Mouse (Mus musculus): Measurements from ENCODE around the gene Tnfaip1. TPM values are rescaled to one million over a fixed set of nuclear protein-coding genes. Genes with fewer than 3 reads are reported as not detected.

Tnfaip1 gene
- polyA plus RNA-seq, 1 experiment from 2014 or later, result 100 TPM

DNA sequence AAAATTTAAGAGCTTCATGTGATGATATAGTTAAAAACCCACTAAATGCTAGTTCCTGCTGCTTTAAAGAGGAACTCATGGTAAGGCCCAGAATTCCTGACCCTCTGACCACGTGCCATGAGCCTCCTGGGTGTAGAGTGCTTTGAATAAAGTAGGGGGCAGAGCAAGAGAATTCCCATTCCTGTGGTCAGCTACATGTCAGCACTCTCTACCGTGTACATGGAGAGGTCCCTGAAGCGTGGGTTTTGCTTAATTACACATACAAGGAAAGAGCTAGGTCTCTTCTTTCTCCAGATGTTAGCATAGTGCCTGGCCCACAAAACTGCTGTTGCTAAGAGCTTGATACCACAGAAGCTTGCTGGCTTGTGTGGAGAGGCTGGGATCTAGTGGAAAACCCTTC, 30.7 kb downstream of the Tnfaip1 start:
- Histone ChIP-seq H3K27me3 (ENCODE audit: insufficient read depth, low read length) (peaks cover 7% of the 10 kb centered on the region), H3K4me3 (ENCODE audit: low read length) (no peak overlapping the region), H3K27ac (ENCODE audit: low read length) (no peak overlapping the region), H3K9me3 (ENCODE audit: low read length) (no peaks in the 10 kb centered on the region), H3K9ac (replicated peaks; ENCODE audit: low read length) (no peak overlapping the region), H3K4me1 (ENCODE audit: insufficient read depth, low read length) (no peaks in the 10 kb centered on the region), H3K36me3 (ENCODE audit: insufficient read depth, low read length) (peaks cover 30% of the 10 kb centered on the region), H3K4me2 (replicated peaks; ENCODE audit: low read depth, low read length) (no peak overlapping the region)
- ATAC-seq (ENCODE audit: low FRiP score, low TSS enrichment), result no peak
- WGBS, result 82% methylated on average over 3 of the region's 3 CpGs

DNA sequence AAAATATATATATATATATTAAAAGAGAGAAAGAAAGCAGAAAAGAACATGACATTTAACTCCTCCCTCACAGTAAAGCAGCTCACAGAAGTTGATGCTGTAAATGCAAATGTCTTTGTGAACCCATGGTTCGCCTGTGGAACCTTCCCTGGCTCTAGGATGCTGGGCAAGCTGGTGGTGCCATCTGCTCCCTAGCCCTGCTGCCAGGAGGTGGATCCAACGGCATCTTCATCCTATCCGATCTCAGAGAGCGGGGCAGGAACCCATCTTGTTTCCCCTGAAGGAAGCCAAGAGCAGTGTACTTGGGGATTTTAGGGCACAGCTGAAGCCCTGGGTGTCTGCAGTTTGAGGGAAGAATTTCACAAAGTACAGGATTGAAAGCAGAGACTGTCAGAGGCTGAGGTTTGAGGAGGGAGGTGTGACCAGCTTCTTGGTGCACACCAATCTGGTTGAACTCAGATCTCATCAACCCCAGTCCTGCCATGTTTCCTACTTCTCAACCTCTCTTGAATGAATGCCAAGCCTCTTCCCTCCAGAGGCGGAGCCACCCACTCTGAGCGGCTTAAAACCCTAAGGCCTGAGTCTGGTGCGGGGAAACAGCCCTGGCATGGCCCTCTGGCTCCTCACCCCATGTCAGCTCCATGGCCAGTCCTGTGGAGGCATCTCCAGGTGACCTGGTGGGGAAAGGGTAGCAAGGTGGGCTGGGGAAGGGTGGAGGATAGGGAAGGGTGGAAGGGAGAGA, 33.1 kb downstream of the Tnfaip1 start, which contains the start of gene Sebox:
Gene Sebox, plus strand, starts transcription at position 539 of the 742 bp plus-strand sequence.
- peaks cover 16% of the 10 kb centered on the region for H3K27me3 ChIP-seq (ENCODE audit: insufficient read depth, low read length)
- WGBS, result 78% methylated on average over 7 of the region's 7 CpGs
- no peak within 1 kb of the TSS for H3K4me3 ChIP-seq (ENCODE audit: low read length)
- ATAC-seq (ENCODE audit: low FRiP score, low TSS enrichment), result no peak
- peaks cover 18% of the 10 kb centered on the region for H3K36me3 ChIP-seq (ENCODE audit: insufficient read depth, low read length)
- no peaks in the 10 kb centered on the region for H3K9me3 ChIP-seq (ENCODE audit: low read length)
- H3K4me2 ChIP-seq (replicated peaks; ENCODE audit: low read depth, low read length), result no peak within 1 kb of the TSS
- no peak within 1 kb of the TSS for H3K9ac ChIP-seq (replicated peaks; ENCODE audit: low read length)
- peaks cover 1% of the 10 kb centered on the region for H3K4me1 ChIP-seq (ENCODE audit: insufficient read depth, low read length)
- H3K27ac ChIP-seq (ENCODE audit: low read length), result no peak within 1 kb of the TSS

DNA sequence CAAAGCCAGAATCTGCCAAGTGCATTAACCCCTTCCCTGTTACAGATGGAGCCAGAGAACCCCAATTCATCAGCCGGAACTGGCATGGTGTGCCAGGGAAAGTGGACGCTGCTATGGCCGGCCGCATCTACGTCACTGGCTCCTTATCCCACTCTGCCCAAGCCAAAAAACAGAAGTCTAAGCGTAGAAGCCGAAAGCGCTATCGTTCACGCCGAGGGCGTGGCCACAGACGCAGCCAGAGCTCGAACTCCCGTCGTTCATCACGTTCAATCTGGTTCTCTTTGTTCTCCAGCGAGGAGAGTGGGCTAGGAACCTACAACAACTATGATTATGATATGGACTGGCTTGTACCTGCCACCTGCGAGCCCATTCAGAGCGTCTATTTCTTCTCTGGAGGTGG, 34.6 kb downstream of the Tnfaip1 start:
- Histone ChIP-seq H3K4me1 (ENCODE audit: insufficient read depth, low read length) (peaks cover 15% of the 10 kb centered on the region), H3K9me3 (ENCODE audit: low read length) (no peaks in the 10 kb centered on the region), H3K27me3 (ENCODE audit: insufficient read depth, low read length) (peaks cover 17% of the 10 kb centered on the region), H3K27ac (ENCODE audit: low read length) (no peak overlapping the region), H3K4me2 (replicated peaks; ENCODE audit: low read depth, low read length) (no peak overlapping the region), H3K4me3 (ENCODE audit: low read length) (no peak overlapping the region), H3K36me3 (ENCODE audit: insufficient read depth, low read length) (peaks cover 3% of the 10 kb centered on the region; the same call in 1 of the 2 replicates), H3K9ac (replicated peaks; ENCODE audit: low read length) (no peak overlapping the region)
- ATAC-seq (ENCODE audit: low FRiP score, low TSS enrichment), result no peak
- 80% methylated on average over 20 of the region's 20 CpGs for WGBS

DNA sequence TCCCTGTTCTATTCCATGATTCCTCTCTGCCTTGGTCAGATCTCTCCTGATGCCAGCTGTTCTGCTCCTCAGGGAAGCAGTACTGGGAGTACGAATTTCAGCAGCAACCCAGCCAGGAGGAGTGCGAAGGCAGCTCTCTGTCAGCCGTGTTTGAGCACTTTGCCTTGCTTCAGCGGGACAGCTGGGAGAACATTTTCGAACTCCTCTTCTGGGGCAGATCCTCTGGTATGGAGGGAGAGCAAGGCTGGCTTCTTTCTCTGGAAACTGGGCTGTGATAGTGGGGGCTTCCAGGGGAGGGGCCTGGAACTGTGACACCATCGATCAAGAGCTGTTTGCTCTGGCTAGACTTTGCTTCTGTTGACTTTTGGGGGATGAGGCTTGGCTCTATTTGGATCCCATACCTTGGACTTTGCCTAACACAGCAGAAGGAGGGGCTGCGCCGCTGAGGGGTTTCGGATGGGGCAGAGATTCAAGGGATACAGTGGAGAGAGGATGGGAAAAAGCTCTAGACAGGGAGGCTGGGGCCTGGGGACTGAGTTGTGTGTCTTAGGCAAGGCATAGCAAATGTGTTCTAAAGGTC, 35.4 kb downstream of the Tnfaip1 start:
- 73% methylated on average over 9 of the region's 9 CpGs for WGBS

DNA sequence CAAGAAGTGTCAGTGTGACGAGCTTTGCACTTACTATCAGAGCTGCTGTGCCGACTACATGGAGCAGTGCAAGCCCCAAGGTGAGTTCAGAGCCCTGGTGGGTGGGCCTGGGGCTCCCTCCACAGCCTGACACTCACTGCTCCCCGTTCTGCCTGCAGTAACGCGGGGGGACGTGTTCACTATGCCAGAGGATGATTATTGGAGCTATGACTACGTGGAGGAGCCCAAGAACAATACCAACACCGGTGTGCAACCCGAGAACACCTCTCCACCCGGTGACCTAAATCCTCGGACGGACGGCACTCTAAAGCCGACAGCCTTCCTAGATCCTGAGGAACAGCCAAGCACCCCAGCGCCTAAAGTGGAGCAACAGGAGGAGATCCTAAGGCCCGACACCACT, 36.6 kb downstream of the Tnfaip1 start:
- Histone ChIP-seq H3K4me2 (replicated peaks; ENCODE audit: low read depth, low read length) (no peak overlapping the region), H3K36me3 (ENCODE audit: insufficient read depth, low read length) (no peaks in the 10 kb centered on the region), H3K9me3 (ENCODE audit: low read length) (no peaks in the 10 kb centered on the region), H3K9ac (replicated peaks; ENCODE audit: low read length) (no peak overlapping the region), H3K4me1 (ENCODE audit: insufficient read depth, low read length) (peaks cover 17% of the 10 kb centered on the region), H3K4me3 (ENCODE audit: low read length) (no peak overlapping the region), H3K27ac (ENCODE audit: low read length) (no peak overlapping the region), H3K27me3 (ENCODE audit: insufficient read depth, low read length) (peaks cover 34% of the 10 kb centered on the region)
- no peak for ATAC-seq (ENCODE audit: low FRiP score, low TSS enrichment)
- WGBS, result 40% methylated on average over 16 of the region's 16 CpGs

More for the DNA sequence above, 35.4 kb downstream of the Tnfaip1 start:
- no peak overlapping the region for H3K4me3 ChIP-seq (ENCODE audit: low read length)
- H3K27me3 ChIP-seq (ENCODE audit: insufficient read depth, low read length), result peaks cover 26% of the 10 kb centered on the region
- no peak overlapping the region for H3K27ac ChIP-seq (ENCODE audit: low read length)
- peaks cover 17% of the 10 kb centered on the region for H3K4me1 ChIP-seq (ENCODE audit: insufficient read depth, low read length)
- H3K36me3 ChIP-seq (ENCODE audit: insufficient read depth, low read length), result no peaks in the 10 kb centered on the region
- no peak overlapping the region for H3K9ac ChIP-seq (replicated peaks; ENCODE audit: low read length)
- no peak for ATAC-seq (ENCODE audit: low FRiP score, low TSS enrichment)
- H3K4me2 ChIP-seq (replicated peaks; ENCODE audit: low read depth, low read length), result no peak overlapping the region
- H3K9me3 ChIP-seq (ENCODE audit: low read length), result no peaks in the 10 kb centered on the region

DNA sequence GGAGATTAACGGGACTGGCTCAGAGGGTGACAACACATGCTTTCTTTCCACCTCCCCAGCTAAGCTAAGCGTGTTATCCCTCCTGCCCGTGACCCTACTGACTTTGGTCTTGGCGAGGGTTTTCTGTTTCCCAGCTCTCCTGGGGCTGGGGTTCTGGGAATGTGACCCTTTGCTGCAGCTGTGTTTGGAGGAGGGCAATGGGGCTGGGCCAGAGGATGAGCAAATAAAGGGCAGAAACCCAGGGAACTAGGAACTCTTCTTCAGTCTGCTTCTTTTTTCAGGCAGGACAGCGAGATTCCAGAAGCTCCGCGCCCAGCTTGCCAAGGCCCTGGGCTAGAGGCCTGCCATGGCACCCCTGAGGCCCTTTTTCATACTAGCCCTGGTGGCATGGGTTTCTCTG, 37.1 kb downstream of the Tnfaip1 start, which contains the start of gene Vtn:
Gene Vtn, plus strand, starts transcription at position 88 of the 400 bp plus-strand sequence.
- Histone ChIP-seq H3K27me3 (ENCODE audit: insufficient read depth, low read length) (peaks cover 40% of the 10 kb centered on the region), H3K36me3 (ENCODE audit: insufficient read depth, low read length) (no peaks in the 10 kb centered on the region), H3K4me1 (ENCODE audit: insufficient read depth, low read length) (peaks cover 17% of the 10 kb centered on the region), H3K9ac (replicated peaks; ENCODE audit: low read length) (peak within 1 kb of the TSS; percentile 56; the same call in 1 of the 2 replicates), H3K27ac (ENCODE audit: low read length) (0 out of 2 replicates have a peak within 1 kb of the TSS, but pooled peaks have one; percentile 29), H3K4me3 (ENCODE audit: low read length) (peak within 1 kb of the TSS; percentile 56), H3K4me2 (replicated peaks; ENCODE audit: low read depth, low read length) (peak within 1 kb of the TSS; percentile 95), H3K9me3 (ENCODE audit: low read length) (no peaks in the 10 kb centered on the region)
- no peak for ATAC-seq (ENCODE audit: low FRiP score, low TSS enrichment)
- 49% methylated on average over 7 of the region's 7 CpGs for WGBS

DNA sequence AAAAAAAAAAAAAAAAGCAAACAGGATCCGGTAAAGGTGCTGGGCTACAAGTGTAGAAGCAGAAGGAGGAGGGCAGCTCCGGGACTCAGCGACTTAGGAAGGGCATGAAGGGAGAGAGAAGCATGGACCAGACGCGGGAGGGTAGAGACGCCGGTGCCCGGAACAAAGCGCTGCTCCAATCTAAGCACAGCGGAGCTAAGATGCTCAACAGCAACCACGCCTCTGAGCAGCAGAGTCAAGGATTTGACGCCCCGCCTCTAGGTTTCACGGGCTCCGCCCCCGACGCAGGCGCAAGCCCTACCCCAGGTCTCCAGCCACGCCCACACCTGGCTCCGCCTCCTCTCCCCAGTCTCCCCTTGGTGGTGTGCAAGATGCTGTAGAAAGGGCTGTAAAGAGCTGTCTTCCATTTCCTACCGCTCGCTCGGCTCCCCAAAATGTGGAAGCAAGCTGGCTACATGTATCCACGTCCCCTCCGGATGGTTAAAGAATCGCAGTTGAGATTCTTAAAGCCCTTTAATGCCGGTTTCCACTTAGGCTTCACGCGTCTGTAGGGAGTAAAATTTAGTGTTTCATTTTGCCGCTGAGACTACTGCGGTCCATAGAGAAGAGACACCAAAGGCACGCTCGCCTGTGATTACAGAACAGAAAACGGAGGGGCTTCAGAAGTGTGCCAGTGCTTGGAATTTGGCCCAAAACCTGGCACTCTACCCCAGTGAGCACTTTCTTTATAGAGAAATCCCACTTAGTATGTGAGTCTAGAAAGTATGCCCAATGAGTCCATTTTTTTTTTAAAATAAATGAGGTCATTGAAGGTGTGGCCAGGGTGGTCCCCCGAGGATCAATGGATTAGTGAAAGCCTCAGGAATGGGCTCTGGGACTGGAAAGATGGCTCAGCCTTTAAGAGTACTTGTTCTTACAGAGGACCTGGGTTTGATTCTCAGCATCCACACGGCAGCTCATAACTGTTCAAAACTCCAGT, 38.3 kb downstream of the Tnfaip1 start, which contains the start of gene Sarm1:
Gene Sarm1, minus strand, starts transcription at position 211 of the 979 bp plus-strand sequence.
- 3% methylated on average over 36 of the region's 36 CpGs for WGBS
- H3K4me2 ChIP-seq (replicated peaks; ENCODE audit: low read depth, low read length), result peak within 1 kb of the TSS; percentile 95
- H3K4me3 ChIP-seq (ENCODE audit: low read length), result peak within 1 kb of the TSS; percentile 56
- 0 out of 2 replicates have a peak within 1 kb of the TSS, but pooled peaks have one; percentile 29 for H3K27ac ChIP-seq (ENCODE audit: low read length)
- no peaks in the 10 kb centered on the region for H3K36me3 ChIP-seq (ENCODE audit: insufficient read depth, low read length)
- peaks cover 17% of the 10 kb centered on the region for H3K4me1 ChIP-seq (ENCODE audit: insufficient read depth, low read length)
- H3K9me3 ChIP-seq (ENCODE audit: low read length), result no peaks in the 10 kb centered on the region
- H3K9ac ChIP-seq (replicated peaks; ENCODE audit: low read length), result peak within 1 kb of the TSS; percentile 56; the same call in 1 of the 2 replicates
- H3K27me3 ChIP-seq (ENCODE audit: insufficient read depth, low read length), result peaks cover 40% of the 10 kb centered on the region
- peak; percentile 95 for ATAC-seq (ENCODE audit: low FRiP score, low TSS enrichment)

DNA sequence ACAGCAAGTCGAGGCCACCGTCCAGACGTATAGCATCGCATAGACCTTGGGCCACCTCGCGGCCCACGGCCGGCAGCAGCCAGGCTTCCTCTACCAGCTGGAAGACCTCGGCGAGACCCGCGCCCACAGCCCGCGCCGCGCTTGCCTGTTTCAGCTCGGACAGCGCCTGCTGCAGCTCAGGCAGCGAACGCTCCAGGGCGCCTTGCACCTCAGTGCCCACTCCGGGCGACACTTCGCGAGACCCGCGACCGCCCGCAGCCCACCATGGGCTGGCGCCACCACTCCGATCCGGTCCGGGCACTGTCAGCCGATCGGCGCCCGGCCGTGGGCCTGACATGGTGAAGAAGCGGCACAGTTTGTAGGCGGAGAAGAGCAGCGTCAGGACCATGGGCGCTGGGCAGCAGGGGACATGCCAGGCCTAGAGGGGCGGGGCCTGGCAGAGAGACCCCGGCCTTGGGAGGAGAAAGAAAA, 39.0 kb downstream of the Tnfaip1 start:
- under 1% methylated on average over 44 of the region's 44 CpGs for WGBS
- H3K27me3 ChIP-seq (ENCODE audit: insufficient read depth, low read length), result peaks cover 40% of the 10 kb centered on the region

DNA sequence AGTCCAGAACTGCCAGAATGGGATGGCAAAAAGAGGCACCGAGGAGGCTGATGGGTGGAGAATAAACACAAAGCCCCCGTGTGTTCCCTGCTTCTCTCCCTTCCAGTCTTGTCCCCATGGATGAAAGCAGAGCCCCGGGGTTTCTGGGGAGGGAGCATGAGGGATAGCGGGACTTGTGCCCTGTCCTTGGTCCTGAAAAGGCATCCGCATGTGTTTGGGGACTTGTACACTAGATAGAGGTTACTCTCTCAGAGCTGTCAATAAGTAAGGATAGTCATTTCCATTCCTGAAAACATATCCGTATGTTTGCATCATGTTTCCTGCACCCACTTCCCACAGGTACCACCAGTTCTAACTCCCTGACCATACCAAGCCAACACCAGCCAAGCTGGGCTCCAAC, 40.2 kb downstream of the Tnfaip1 start:
- no peaks in the 10 kb centered on the region for H3K9me3 ChIP-seq (ENCODE audit: low read length)
- H3K4me3 ChIP-seq (ENCODE audit: low read length), result no peak overlapping the region
- 2% methylated on average over 6 of the region's 6 CpGs for WGBS
- no peak for ATAC-seq (ENCODE audit: low FRiP score, low TSS enrichment)
- no peak overlapping the region for H3K9ac ChIP-seq (replicated peaks; ENCODE audit: low read length)
- H3K27me3 ChIP-seq (ENCODE audit: insufficient read depth, low read length), result peaks cover 48% of the 10 kb centered on the region
- H3K4me1 ChIP-seq (ENCODE audit: insufficient read depth, low read length), result peaks cover 18% of the 10 kb centered on the region
- no peaks in the 10 kb centered on the region for H3K36me3 ChIP-seq (ENCODE audit: insufficient read depth, low read length)
- H3K27ac ChIP-seq (ENCODE audit: low read length), result no peak overlapping the region
- H3K4me2 ChIP-seq (replicated peaks; ENCODE audit: low read depth, low read length), result no peak overlapping the region

More for the DNA sequence above, 39.0 kb downstream of the Tnfaip1 start:
- Histone ChIP-seq H3K36me3 (ENCODE audit: insufficient read depth, low read length) (no peaks in the 10 kb centered on the region), H3K27ac (ENCODE audit: low read length) (no peak overlapping the region), H3K9me3 (ENCODE audit: low read length) (no peaks in the 10 kb centered on the region), H3K4me1 (ENCODE audit: insufficient read depth, low read length) (peaks cover 17% of the 10 kb centered on the region), H3K4me3 (ENCODE audit: low read length) (peak overlapping the region; percentile 56), H3K4me2 (replicated peaks; ENCODE audit: low read depth, low read length) (peak overlapping the region; percentile 95), H3K9ac (replicated peaks; ENCODE audit: low read length) (0 out of 2 replicates have a peak overlapping the region, but pooled peaks have one; percentile 10)
- peak; percentile 59 for ATAC-seq (ENCODE audit: low FRiP score, low TSS enrichment)
